Mouse (Mus musculus) forebrain, embryonic 12.5 days (tissue): Measurements from ENCODE around the gene Kiz. TPM values are rescaled to one million over a fixed set of nuclear protein-coding genes. Genes with fewer than 3 reads are reported as not detected.

Source experiments
- ATAC-seq: fragments of 200-750 bp; cut with Nextera tagmentation; 2 replicates; pipeline ENCODE4 v1.8.0; 2017; ENCODE audit warnings: moderate TSS enrichment; ENCODE audit not compliant: low FRiP score
- H3K27ac ChIP-seq: fragments of 300-500 bp; sonication (generic); 2 replicates; pipeline ENCODE4 v1.5.1; 2016; ENCODE audit warnings: mild to moderate bottlenecking
- H3K27me3 ChIP-seq: fragments of 300-500 bp; sonication (generic); 2 replicates; pipeline ENCODE4 v1.6.1; 2016; ENCODE audit warnings: mild to moderate bottlenecking
- H3K36me3 ChIP-seq: fragments of 300-500 bp; sonication (generic); replicated peaks from 2 replicates; pipeline ENCODE4 v1.6.1; 2016; ENCODE audit warnings: mild to moderate bottlenecking
- H3K4me1 ChIP-seq: fragments of 300-500 bp; sonication (generic); 2 replicates; pipeline ENCODE4 v1.6.1; 2016
- H3K4me2 ChIP-seq: fragments of 300-500 bp; sonication (generic); 2 replicates; pipeline ENCODE4 v1.6.1; 2016; ENCODE audit warnings: mild to moderate bottlenecking, moderate library complexity
- H3K4me3 ChIP-seq: fragments of 300-500 bp; sonication (generic); replicated peaks from 2 replicates; pipeline ENCODE4 v1.5.1; 2016; ENCODE audit warnings: mild to moderate bottlenecking
- H3K9ac ChIP-seq: fragments of 300-500 bp; sonication (generic); 2 replicates; pipeline ENCODE4 v1.6.1; 2016; ENCODE audit warnings: mild to moderate bottlenecking
- H3K9me3 ChIP-seq: fragments of 300-500 bp; sonication (generic); 2 replicates; pipeline ENCODE4 v1.6.1; 2016
- WGBS: fragments of 180-500 bp; shearing (Covaris S2); methylation state at CpG from one replicate; pipeline ENCODE4 v1.1.7; 2016; 5-methylcytosine and 5-hydroxymethylcytosine counted together
- polyA plus RNA-seq: library from polyadenylated mRNA; unstranded; fragments of >200 nt; fragmentation: Nextera tagmentation; extraction: Ambion mirVana; gene quantifications from 2 replicates; pipeline ENCODE4 v1.2.1, GENCODE M21; 2016

Gene Kiz
- polyA plus RNA-seq, 1 experiment from 2014 or later: 29.2 TPM

DNA sequence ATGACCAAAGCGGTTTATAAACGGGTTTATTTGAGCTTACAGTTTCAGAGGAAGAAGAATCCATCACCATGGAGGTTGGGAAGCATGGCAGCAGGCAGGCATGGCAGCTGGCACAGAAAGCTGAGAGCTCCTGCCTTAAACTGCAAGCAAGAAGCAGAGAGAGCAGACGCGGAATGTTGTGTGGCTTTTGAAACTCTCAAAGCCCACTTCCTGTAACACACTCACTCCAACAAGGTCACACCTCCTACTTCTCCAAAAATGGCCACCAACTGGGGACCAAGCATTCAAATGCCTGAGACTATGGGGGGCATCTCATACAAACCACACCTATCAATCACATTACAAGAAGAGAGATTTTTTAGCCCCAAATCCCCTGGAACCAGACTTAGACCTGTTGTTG lies 154.5 kb downstream of the Kiz start:
- Histone ChIP-seq H3K4me1 (peaks cover 21% of the 10 kb centered on the region), H3K9ac (no peak overlapping the region), H3K9me3 (no peaks in the 10 kb centered on the region), H3K4me3 (no peak overlapping the region), H3K36me3 (no peaks in the 10 kb centered on the region; the same call in 1 of the 2 replicates), H3K4me2 (no peak overlapping the region), H3K27ac (no peak overlapping the region), H3K27me3 (no peaks in the 10 kb centered on the region)
- no peak for ATAC-seq
- 95% methylated on average over 4 of the region's 4 CpGs for WGBS

DNA sequence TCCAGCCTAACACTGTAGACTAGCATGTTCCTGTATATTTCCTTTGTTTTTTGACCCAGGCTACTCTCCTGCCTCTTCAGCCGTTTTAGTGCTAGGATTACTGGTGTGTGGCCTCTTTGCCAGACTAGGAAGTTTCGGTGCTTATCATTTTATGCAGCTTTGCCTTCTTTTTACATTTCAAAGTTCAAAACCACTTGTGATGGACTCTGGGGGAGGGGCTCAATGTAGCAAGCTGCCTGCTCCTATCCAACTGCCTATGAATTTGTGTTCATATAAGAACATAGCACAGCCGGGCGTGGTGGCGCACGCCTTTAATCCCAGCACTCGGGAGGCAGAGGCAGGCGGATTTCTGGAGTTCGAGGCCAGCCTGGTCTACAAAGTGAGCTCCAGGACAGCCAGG lies 155.3 kb downstream of the Kiz start:
- H3K36me3 ChIP-seq: no peaks in the 10 kb centered on the region; the same call in 1 of the 2 replicates
- H3K4me1 ChIP-seq: peaks cover 22% of the 10 kb centered on the region
- no peak overlapping the region for H3K4me2 ChIP-seq
- no peak overlapping the region for H3K4me3 ChIP-seq
- no peaks in the 10 kb centered on the region for H3K27me3 ChIP-seq
- no peak overlapping the region for H3K9ac ChIP-seq
- ATAC-seq: no peak
- WGBS: 97% methylated on average over 9 of the region's 9 CpGs
- no peak overlapping the region for H3K27ac ChIP-seq
- H3K9me3 ChIP-seq: no peaks in the 10 kb centered on the region

GRCm38 (mm10) chr2:147011474-147012140 lies 155.9 kb downstream of the Kiz start:
- peak overlapping the region; percentile 99; the same call in 1 of the 2 replicates for H3K27ac ChIP-seq
- peak overlapping the region; percentile 83; the same call in 1 of the 2 replicates for H3K9ac ChIP-seq
- 78% methylated on average over 3 of the region's 3 CpGs for WGBS
- no peaks in the 10 kb centered on the region for H3K27me3 ChIP-seq
- H3K4me1 ChIP-seq: peaks cover 22% of the 10 kb centered on the region
- ATAC-seq: no peak
- H3K36me3 ChIP-seq: peaks cover 2% of the 10 kb centered on the region; the same call in 1 of the 2 replicates
- H3K4me2 ChIP-seq: peak overlapping the region; percentile 70
- peak overlapping the region; percentile 81; the same call in 1 of the 2 replicates for H3K4me3 ChIP-seq
- H3K9me3 ChIP-seq: no peaks in the 10 kb centered on the region

GRCm38 (mm10) chr2:147012141-147012622 lies 156.5 kb downstream of the Kiz start:
- 55% methylated on average over 7 of the region's 7 CpGs for WGBS
- Histone ChIP-seq H3K4me3 (peak overlapping the region; percentile 81), H3K9ac (peak overlapping the region; percentile 83), H3K9me3 (no peaks in the 10 kb centered on the region), H3K27me3 (no peaks in the 10 kb centered on the region), H3K4me2 (peak overlapping the region; percentile 70), H3K4me1 (peaks cover 22% of the 10 kb centered on the region), H3K27ac (peak overlapping the region; percentile 99), H3K36me3 (peaks cover 3% of the 10 kb centered on the region; the same call in 1 of the 2 replicates)
- no peak for ATAC-seq

- H3K4me3 ChIP-seq: peak within 1 kb of the TSS; percentile 81
- H3K27me3 ChIP-seq: no peaks in the 10 kb centered on the region
- H3K4me2 ChIP-seq: peak within 1 kb of the TSS; percentile 70
- peak; percentile 96 for ATAC-seq
- no peaks in the 10 kb centered on the region for H3K9me3 ChIP-seq
- peaks cover 22% of the 10 kb centered on the region for H3K4me1 ChIP-seq
- H3K36me3 ChIP-seq: peaks cover 3% of the 10 kb centered on the region; the same call in 1 of the 2 replicates
- H3K27ac ChIP-seq: peak within 1 kb of the TSS; percentile 99
- peak within 1 kb of the TSS; percentile 83 for H3K9ac ChIP-seq
- WGBS: under 1% methylated on average over 37 of the region's 37 CpGs
These were observed 157.0 kb downstream of the Kiz start, which contains the start of gene Xrn2 for GRCm38 (mm10) chr2:147012623-147013184. TSS of gene Xrn2 (plus strand) at chr2:147012996.

GRCm38 (mm10) chr2:147013194-147013969 lies 157.7 kb downstream of the Kiz start:
- Histone ChIP-seq H3K9ac (peak overlapping the region; percentile 83), H3K4me2 (peak overlapping the region; percentile 70), H3K4me1 (peaks cover 22% of the 10 kb centered on the region), H3K4me3 (peak overlapping the region; percentile 81), H3K36me3 (peaks cover 3% of the 10 kb centered on the region; the same call in 1 of the 2 replicates), H3K9me3 (no peaks in the 10 kb centered on the region), H3K27me3 (no peaks in the 10 kb centered on the region), H3K27ac (peak overlapping the region; percentile 99)
- WGBS: under 1% methylated on average over 40 of the region's 59 CpGs
- ATAC-seq: peak; percentile 95

DNA sequence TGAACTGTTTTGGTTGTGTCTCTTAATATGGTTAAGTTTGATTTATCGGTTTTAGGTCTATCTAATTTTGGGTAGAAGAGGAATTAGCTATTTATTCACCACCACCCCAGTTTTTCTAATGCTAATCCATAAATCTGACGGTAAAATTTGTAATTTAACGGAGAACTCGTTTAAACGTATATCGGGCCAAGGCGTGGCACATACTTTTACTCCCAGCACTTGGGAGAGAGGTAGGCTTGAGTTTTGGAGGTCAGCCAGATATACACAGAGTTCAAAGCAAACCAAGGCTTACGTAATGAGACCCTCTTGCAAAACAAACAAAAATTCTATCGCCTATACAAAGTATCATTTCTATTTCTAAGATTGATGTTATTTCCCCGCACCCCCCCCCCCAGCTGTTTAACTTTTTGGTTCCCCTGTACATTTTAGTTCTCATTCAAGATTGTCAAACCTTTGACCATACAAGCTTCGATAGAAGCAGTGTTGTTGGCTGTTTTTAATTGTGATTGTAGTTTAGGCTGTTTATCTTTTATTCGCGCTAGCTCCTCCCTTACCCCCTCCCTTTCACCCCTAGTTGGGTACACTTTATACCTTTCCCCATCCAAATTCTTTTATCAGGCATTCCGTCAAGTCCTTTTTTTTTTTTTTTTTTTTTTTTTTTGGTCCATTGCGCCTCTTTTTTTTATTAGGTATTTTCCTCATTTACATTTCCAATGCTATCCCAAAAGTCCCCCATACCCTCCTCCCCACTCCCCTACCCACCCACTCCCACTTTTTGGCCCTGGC lies 158.6 kb downstream of the Kiz start:
- H3K4me2 ChIP-seq: peak overlapping the region; percentile 70
- peak overlapping the region; percentile 99 for H3K27ac ChIP-seq
- ATAC-seq: no peak
- WGBS: 31% methylated on average over 15 of the region's 15 CpGs
- peak overlapping the region; percentile 81 for H3K4me3 ChIP-seq
- no peaks in the 10 kb centered on the region for H3K9me3 ChIP-seq
- H3K9ac ChIP-seq: peak overlapping the region; percentile 83
- H3K27me3 ChIP-seq: no peaks in the 10 kb centered on the region
- peaks cover 22% of the 10 kb centered on the region for H3K4me1 ChIP-seq
- peaks cover 3% of the 10 kb centered on the region; the same call in 1 of the 2 replicates for H3K36me3 ChIP-seq

Other genes starting within 250 kb of the Kiz start
- gene Xrn2, start 157.1 kb downstream of the Kiz start, polyA plus RNA-seq: 103 and 114 TPM in 2 replicates
- gene Nkx2-4, start 229.6 kb downstream of the Kiz start, polyA plus RNA-seq: 1.1 and 2.8 TPM in 2 replicates